Mouse (Mus musculus): ENCODE data around the gene Sema4c. TPM values are rescaled to one million over a fixed set of nuclear protein-coding genes. Genes with fewer than 3 reads are reported as not detected.

Gene Sema4c
- polyA plus RNA-seq, 1 experiment from 2014 or later = 29.6 TPM

GRCm38 (mm10) chr1:36573524-36573923 is 15.4 kb upstream of the Sema4c start:
- no peaks in the 10 kb centered on the region for H3K36me3 ChIP-seq
- peak overlapping the region; percentile 64; the same call in 1 of the 2 replicates for H3K27ac ChIP-seq
- H3K4me1 ChIP-seq (replicated peaks) = peaks cover 81% of the 10 kb centered on the region
- H3K4me3 ChIP-seq = no peak overlapping the region
- H3K9me3 ChIP-seq = no peaks in the 10 kb centered on the region
- no peaks in the 10 kb centered on the region; the same call in 1 of the 2 replicates for H3K27me3 ChIP-seq (ENCODE audit: insufficient read depth, poor library complexity, severe bottlenecking)
- no peak for DNase-seq (ENCODE audit: low spot score)
- 84% methylated on average over 8 of the region's 8 CpGs for WGBS

- Histone ChIP-seq H3K4me3 (no peak overlapping the region), H3K4me1 (replicated peaks) (peaks cover 86% of the 10 kb centered on the region), H3K9me3 (no peaks in the 10 kb centered on the region), H3K36me3 (no peaks in the 10 kb centered on the region), H3K27ac (no peak overlapping the region), H3K27me3 (ENCODE audit: insufficient read depth, poor library complexity, severe bottlenecking) (no peaks in the 10 kb centered on the region)
- no peak for DNase-seq (ENCODE audit: low spot score)
- 55% methylated on average over 1 of the region's 1 CpGs for WGBS
Measured at GRCm38 (mm10) chr1:36572709-36573108, 14.6 kb upstream of the Sema4c start.

GRCm38 (mm10) chr1:36572140-36572700 is 14.1 kb upstream of the Sema4c start:
- peak overlapping the region; percentile 40 for H3K27ac ChIP-seq

GRCm38 (mm10) chr1:36571627-36572026 is 13.5 kb upstream of the Sema4c start:
- no peaks in the 10 kb centered on the region for H3K27me3 ChIP-seq (ENCODE audit: insufficient read depth, poor library complexity, severe bottlenecking)
- H3K4me3 ChIP-seq = no peak overlapping the region
- DNase-seq (ENCODE audit: low spot score) = no peak
- no peaks in the 10 kb centered on the region for H3K36me3 ChIP-seq
- peak overlapping the region; percentile 40; the same call in 1 of the 2 replicates for H3K27ac ChIP-seq
- H3K4me1 ChIP-seq (replicated peaks) = peaks cover 86% of the 10 kb centered on the region
- H3K9me3 ChIP-seq = no peaks in the 10 kb centered on the region
- 41% methylated on average over 6 of the region's 6 CpGs for WGBS

More at GRCm38 (mm10) chr1:36572140-36572700, 14.1 kb upstream of the Sema4c start:
- H3K4me1 ChIP-seq (replicated peaks) = peaks cover 86% of the 10 kb centered on the region
- H3K27me3 ChIP-seq (ENCODE audit: insufficient read depth, poor library complexity, severe bottlenecking) = no peaks in the 10 kb centered on the region
- no peak overlapping the region for H3K4me3 ChIP-seq
- H3K36me3 ChIP-seq = no peaks in the 10 kb centered on the region
- DNase-seq (ENCODE audit: low spot score) = no peak
- 78% methylated on average over 2 of the region's 2 CpGs for WGBS
- H3K9me3 ChIP-seq = no peaks in the 10 kb centered on the region

GRCm38 (mm10) chr1:36570320-36570719 is 12.2 kb upstream of the Sema4c start:
- H3K9me3 ChIP-seq = no peaks in the 10 kb centered on the region
- H3K4me1 ChIP-seq (replicated peaks) = peaks cover 80% of the 10 kb centered on the region
- H3K36me3 ChIP-seq = no peaks in the 10 kb centered on the region
- DNase-seq (ENCODE audit: low spot score) = no peak
- WGBS = 94% methylated on average over 5 of the region's 5 CpGs
- no peaks in the 10 kb centered on the region for H3K27me3 ChIP-seq (ENCODE audit: insufficient read depth, poor library complexity, severe bottlenecking)
- no peak overlapping the region for H3K27ac ChIP-seq
- no peak overlapping the region for H3K4me3 ChIP-seq

- H3K4me1 ChIP-seq (replicated peaks) = peaks cover 77% of the 10 kb centered on the region
- H3K4me3 ChIP-seq = no peak overlapping the region
- peak overlapping the region; percentile 43 for H3K27ac ChIP-seq
- WGBS = 56% methylated on average over 7 of the region's 7 CpGs
- DNase-seq (ENCODE audit: low spot score) = no peak
- H3K27me3 ChIP-seq (ENCODE audit: insufficient read depth, poor library complexity, severe bottlenecking) = no peaks in the 10 kb centered on the region
- no peaks in the 10 kb centered on the region for H3K9me3 ChIP-seq
- H3K36me3 ChIP-seq = no peaks in the 10 kb centered on the region
Measured at GRCm38 (mm10) chr1:36569694-36570276, 11.6 kb upstream of the Sema4c start.

- 87% methylated on average over 4 of the region's 4 CpGs for WGBS
- Histone ChIP-seq H3K4me1 (replicated peaks) (peaks cover 72% of the 10 kb centered on the region), H3K4me3 (no peak overlapping the region), H3K27me3 (ENCODE audit: insufficient read depth, poor library complexity, severe bottlenecking) (no peaks in the 10 kb centered on the region), H3K27ac (peak overlapping the region; percentile 67), H3K36me3 (no peaks in the 10 kb centered on the region), H3K9me3 (no peaks in the 10 kb centered on the region)
- DNase-seq (ENCODE audit: low spot score) = no peak
Measured at GRCm38 (mm10) chr1:36568776-36569175, 10.6 kb upstream of the Sema4c start.

GRCm38 (mm10) chr1:36567818-36568603 is 9.9 kb upstream of the Sema4c start:
- H3K27ac ChIP-seq = peak overlapping the region; percentile 67
- DNase-seq (ENCODE audit: low spot score) = no peak
- H3K36me3 ChIP-seq = no peaks in the 10 kb centered on the region
- 44% methylated on average over 21 of the region's 21 CpGs for WGBS
- no peaks in the 10 kb centered on the region for H3K9me3 ChIP-seq
- H3K27me3 ChIP-seq (ENCODE audit: insufficient read depth, poor library complexity, severe bottlenecking) = no peaks in the 10 kb centered on the region
- H3K4me3 ChIP-seq = no peak overlapping the region
- H3K4me1 ChIP-seq (replicated peaks) = peaks cover 69% of the 10 kb centered on the region

- Histone ChIP-seq H3K36me3 (no peaks in the 10 kb centered on the region), H3K9me3 (no peaks in the 10 kb centered on the region), H3K4me1 (replicated peaks) (peaks cover 68% of the 10 kb centered on the region), H3K4me3 (no peak overlapping the region), H3K27ac (peak overlapping the region; percentile 77), H3K27me3 (ENCODE audit: insufficient read depth, poor library complexity, severe bottlenecking) (no peaks in the 10 kb centered on the region)
- WGBS = 9% methylated on average over 2 of the region's 2 CpGs
- DNase-seq (ENCODE audit: low spot score) = no peak
Measured at GRCm38 (mm10) chr1:36566425-36566824, 8.3 kb upstream of the Sema4c start.

- DNase-seq (ENCODE audit: low spot score) = no peak
- no peak overlapping the region for H3K4me3 ChIP-seq
- no peaks in the 10 kb centered on the region for H3K36me3 ChIP-seq
- peaks cover 69% of the 10 kb centered on the region for H3K4me1 ChIP-seq (replicated peaks)
- 78% methylated on average over 6 of the region's 6 CpGs for WGBS
- H3K9me3 ChIP-seq = no peaks in the 10 kb centered on the region
- H3K27ac ChIP-seq = no peak overlapping the region
- H3K27me3 ChIP-seq (ENCODE audit: insufficient read depth, poor library complexity, severe bottlenecking) = peaks cover 9% of the 10 kb centered on the region; the same call in 1 of the 2 replicates
Measured at GRCm38 (mm10) chr1:36564101-36564500, 6.0 kb upstream of the Sema4c start.

- H3K4me1 ChIP-seq (replicated peaks) = peaks cover 70% of the 10 kb centered on the region
Measured at GRCm38 (mm10) chr1:36563632-36564031, 5.5 kb upstream of the Sema4c start.

GRCm38 (mm10) chr1:36563197-36563596 is 5.0 kb upstream of the Sema4c start:
- WGBS = 67% methylated on average over 2 of the region's 2 CpGs
- Histone ChIP-seq H3K9me3 (no peaks in the 10 kb centered on the region), H3K36me3 (no peaks in the 10 kb centered on the region), H3K4me1 (replicated peaks) (peaks cover 70% of the 10 kb centered on the region), H3K27me3 (ENCODE audit: insufficient read depth, poor library complexity, severe bottlenecking) (peaks cover 12% of the 10 kb centered on the region; the same call in 1 of the 2 replicates), H3K27ac (no peak overlapping the region), H3K4me3 (no peak overlapping the region)
- no peak for DNase-seq (ENCODE audit: low spot score)

More at GRCm38 (mm10) chr1:36563632-36564031, 5.5 kb upstream of the Sema4c start:
- peaks cover 12% of the 10 kb centered on the region; the same call in 1 of the 2 replicates for H3K27me3 ChIP-seq (ENCODE audit: insufficient read depth, poor library complexity, severe bottlenecking)
- H3K27ac ChIP-seq = no peak overlapping the region
- no peaks in the 10 kb centered on the region for H3K36me3 ChIP-seq
- H3K9me3 ChIP-seq = no peaks in the 10 kb centered on the region
- no peak for DNase-seq (ENCODE audit: low spot score)
- H3K4me3 ChIP-seq = no peak overlapping the region
- 78% methylated on average over 4 of the region's 4 CpGs for WGBS

GRCm38 (mm10) chr1:36562388-36562787 is 4.2 kb upstream of the Sema4c start:
- Histone ChIP-seq H3K4me1 (replicated peaks) (peaks cover 67% of the 10 kb centered on the region), H3K36me3 (no peaks in the 10 kb centered on the region), H3K4me3 (no peak overlapping the region), H3K27me3 (ENCODE audit: insufficient read depth, poor library complexity, severe bottlenecking) (peaks cover 12% of the 10 kb centered on the region; the same call in 1 of the 2 replicates), H3K9me3 (no peaks in the 10 kb centered on the region), H3K27ac (0 out of 2 replicates have a peak overlapping the region, but pooled peaks have one; percentile 3)
- WGBS = 80% methylated on average over 4 of the region's 4 CpGs
- DNase-seq (ENCODE audit: low spot score) = no peak

Measured in hindbrain, embryonic 10.5 days (tissue).